Mouse (Mus musculus) liver, embryonic 14.5 days (tissue): Measurements from ENCODE around the gene Ptprt.

ENCODE experiments used
- CTCF ChIP-seq: IDR thresholded peaks from 2 replicates; pipeline ENCODE4 v1.5.1; 2016; ENCODE audit warnings: antibody characterized with exemption, low read depth, control low read depth
- EP300 ChIP-seq: IDR thresholded peaks from 2 replicates; pipeline ENCODE4 v1.6.1; 2016; ENCODE audit warnings: antibody characterized with exemption, low read depth

DNA sequence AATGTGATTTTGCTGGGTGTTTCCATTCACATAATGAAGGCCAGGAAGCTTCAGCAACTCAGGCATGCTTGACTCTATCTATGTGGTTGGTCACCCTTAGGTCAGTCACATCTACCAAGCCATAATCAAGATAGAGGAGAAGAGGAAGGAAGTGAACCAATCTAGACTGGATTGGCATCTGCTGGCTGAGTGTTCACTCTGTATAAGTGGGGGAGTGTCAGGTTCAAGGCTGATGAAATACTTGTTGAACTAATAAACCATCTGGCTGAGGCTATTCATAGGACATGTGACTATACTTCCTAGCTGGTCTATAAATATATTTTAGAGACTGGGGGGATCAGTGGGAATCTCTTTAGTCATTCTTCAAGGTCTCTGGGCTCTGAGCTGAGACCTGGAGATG, 1086.5 kb downstream of the Ptprt start:
- TF ChIP-seq CTCF (no peak), EP300 (no peak)
